Mouse (Mus musculus) bone marrow, adult 2 months (tissue): ENCODE measurements around the gene Rptor. TPM values are rescaled to one million over a fixed set of nuclear protein-coding genes. Genes with fewer than 3 reads are reported as not detected.

Experiments used
- H3K27ac ChIP-seq: fragments of 200-500 bp; 2 replicates; pipeline ENCODE4 v1.5.1; 2012; ENCODE audit warnings: low read depth, mild to moderate bottlenecking, control low read depth, inconsistent platforms, low read length; ENCODE audit not compliant: control insufficient read depth, poor library complexity, insufficient read depth
- H3K4me1 ChIP-seq: fragments of 200-500 bp; 2 replicates; pipeline ENCODE4 v1.6.1; 2011; ENCODE audit warnings: low read length; ENCODE audit not compliant: control insufficient read depth, insufficient read depth
- H3K4me3 ChIP-seq: fragments of 200-500 bp; replicated peaks from 2 replicates; pipeline ENCODE3; 2011; ENCODE audit warnings: mild to moderate bottlenecking, low read depth, low read length, control low read depth; ENCODE audit not compliant: control insufficient read depth
- CTCF ChIP-seq: fragments of 200-500 bp; IDR thresholded peaks from 2 replicates; pipeline ENCODE4 v1.5.1; 2011; ENCODE audit warnings: low read length, control low read depth; ENCODE audit not compliant: control insufficient read depth, insufficient read depth
- POLR2A ChIP-seq: fragments of 200-500 bp; IDR thresholded peaks from 2 replicates; pipeline ENCODE4 v1.6.1; 2011; ENCODE audit warnings: low read depth, mild to moderate bottlenecking, control low read depth, low read length, borderline replicate concordance; ENCODE audit not compliant: control insufficient read depth
- WGBS: fragments of 180-500 bp; shearing (Covaris S2); methylation state at CpG from one replicate; pipeline ENCODE4 v1.1.7; 2018; 5-methylcytosine and 5-hydroxymethylcytosine counted together
- polyA plus RNA-seq: library from polyadenylated mRNA; stranded (reverse); fragments of >200 nt; gene quantifications from 2 replicates; pipeline ENCODE4 v1.2.4, GENCODE M21; 2011; ENCODE audit warnings: low replicate concordance; ENCODE audit not compliant: missing spikeins, insufficient read depth, insufficient read length

Gene Rptor
- polyA plus RNA-seq, 1 experiment, result 15.6 TPM

- WGBS, result 67% methylated on average over 4 of the region's 4 CpGs
- TF ChIP-seq CTCF, result no peak
- TF ChIP-seq POLR2A, result no peak
- Histone ChIP-seq H3K4me3 (no peak overlapping the region), H3K4me1 (peaks cover 8% of the 10 kb centered on the region), H3K27ac (no peak overlapping the region)
Observed at GRCm38 (mm10) chr11:119672775-119673174, 70.1 kb downstream of the Rptor start.

- H3K4me3 ChIP-seq, result no peak overlapping the region
- TF ChIP-seq POLR2A (no peak), CTCF (no peak)
- whole genome bisulfite sequencing, result 74% methylated on average over 4 of the region's 4 CpGs
- no peak overlapping the region for H3K27ac ChIP-seq
- peaks cover 8% of the 10 kb centered on the region for H3K4me1 ChIP-seq
Observed at GRCm38 (mm10) chr11:119674835-119675234, 72.1 kb downstream of the Rptor start.

- Histone ChIP-seq H3K27ac (no peak overlapping the region), H3K4me1 (peaks cover 8% of the 10 kb centered on the region), H3K4me3 (no peak overlapping the region)
- WGBS, result 80% methylated on average over 6 of the region's 6 CpGs
- TF ChIP-seq CTCF (no peak), POLR2A (no peak)
Observed at GRCm38 (mm10) chr11:119675546-119675945, 72.8 kb downstream of the Rptor start.

GRCm38 (mm10) chr11:119676751-119677411, 74.2 kb downstream of the Rptor start:
- no peak overlapping the region for H3K27ac ChIP-seq
- no peak overlapping the region for H3K4me3 ChIP-seq
- TF ChIP-seq POLR2A (no peak), CTCF (no peak)
- WGBS, result 25% methylated on average over 7 of the region's 7 CpGs
- peaks cover 6% of the 10 kb centered on the region for H3K4me1 ChIP-seq

- 84% methylated on average over 5 of the region's 5 CpGs for WGBS
- no peak for TF ChIP-seq POLR2A
- TF ChIP-seq CTCF, result no peak
- Histone ChIP-seq H3K4me3 (no peak overlapping the region), H3K27ac (no peak overlapping the region), H3K4me1 (peaks cover 6% of the 10 kb centered on the region)
Observed at GRCm38 (mm10) chr11:119678427-119678826, 75.7 kb downstream of the Rptor start.

GRCm38 (mm10) chr11:119680735-119681134, 78.0 kb downstream of the Rptor start:
- Histone ChIP-seq H3K27ac (no peak overlapping the region), H3K4me3 (no peak overlapping the region), H3K4me1 (peaks cover 6% of the 10 kb centered on the region)
- TF ChIP-seq POLR2A (no peak), CTCF (no peak)
- 67% methylated on average over 2 of the region's 2 CpGs for WGBS

- TF ChIP-seq CTCF (no peak), POLR2A (no peak)
- Histone ChIP-seq H3K27ac (no peak overlapping the region), H3K4me1 (peaks cover 3% of the 10 kb centered on the region), H3K4me3 (no peak overlapping the region)
- 73% methylated on average over 2 of the region's 2 CpGs for WGBS
Observed at GRCm38 (mm10) chr11:119682285-119682684, 79.6 kb downstream of the Rptor start.

GRCm38 (mm10) chr11:119683796-119684195, 81.1 kb downstream of the Rptor start:
- TF ChIP-seq POLR2A, result no peak
- no peak for TF ChIP-seq CTCF
- H3K4me3 ChIP-seq, result no peak overlapping the region
- 62% methylated on average over 2 of the region's 2 CpGs for WGBS
- H3K4me1 ChIP-seq, result no peaks in the 10 kb centered on the region
- no peak overlapping the region for H3K27ac ChIP-seq

- TF ChIP-seq CTCF, result no peak
- TF ChIP-seq POLR2A, result no peak
- no peak overlapping the region for H3K4me3 ChIP-seq
- no peak overlapping the region for H3K27ac ChIP-seq
- H3K4me1 ChIP-seq, result no peaks in the 10 kb centered on the region
- WGBS, result 47% methylated on average over 5 of the region's 5 CpGs
Observed at GRCm38 (mm10) chr11:119685477-119685876, 82.8 kb downstream of the Rptor start.
